Mouse (Mus musculus): ENCODE data around the gene Eea1. TPM values are rescaled to one million over a fixed set of nuclear protein-coding genes. Genes with fewer than 3 reads are reported as not detected.
"Not testable (repeated sequence)": the region's sequence is repeated elsewhere in the genome, so short reads cannot be mapped to it uniquely, and the experiment has no call there.

The Eea1 gene
- polyA plus RNA-seq, 1 experiment from 2014 or later = 19.2 TPM

DNA sequence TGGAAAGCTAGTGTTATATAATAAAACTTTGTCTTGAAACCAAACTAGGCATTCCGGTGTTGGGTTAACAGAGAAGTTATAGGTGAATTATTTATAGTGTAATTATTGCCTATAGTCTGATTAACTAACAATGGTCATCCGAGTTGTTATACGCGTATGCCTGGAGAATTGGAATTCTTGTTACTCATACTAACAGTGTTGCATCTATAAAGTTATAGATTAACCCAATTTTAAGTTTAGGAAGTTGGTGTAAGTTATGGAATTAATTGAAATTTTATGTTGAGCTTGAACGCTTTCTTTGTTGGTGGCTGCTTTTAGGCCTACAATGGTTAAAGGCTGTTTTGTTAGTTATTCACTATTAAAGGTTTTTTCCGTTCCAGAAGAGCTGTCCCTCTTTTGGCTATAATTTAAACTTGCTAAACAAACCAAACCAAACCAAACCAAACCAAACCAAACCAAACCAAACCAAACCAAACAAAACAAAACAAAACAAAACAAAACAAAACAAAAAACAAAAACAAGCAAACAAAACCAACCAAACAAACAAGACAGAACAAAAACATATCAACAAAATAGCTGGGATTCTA, 137.1 kb downstream of the Eea1 start:
- 90% methylated on average over 6 of the region's 6 CpGs for WGBS
- not testable (repeated sequence) for H3K27ac ChIP-seq; H3K9me3 ChIP-seq; H3K4me3 ChIP-seq (replicated peaks); H3K9ac ChIP-seq (replicated peaks); H3K36me3 ChIP-seq; H3K27me3 ChIP-seq; H3K4me1 ChIP-seq (replicated peaks); H3K4me2 ChIP-seq (replicated peaks)
- ATAC-seq = peak; percentile 100

DNA sequence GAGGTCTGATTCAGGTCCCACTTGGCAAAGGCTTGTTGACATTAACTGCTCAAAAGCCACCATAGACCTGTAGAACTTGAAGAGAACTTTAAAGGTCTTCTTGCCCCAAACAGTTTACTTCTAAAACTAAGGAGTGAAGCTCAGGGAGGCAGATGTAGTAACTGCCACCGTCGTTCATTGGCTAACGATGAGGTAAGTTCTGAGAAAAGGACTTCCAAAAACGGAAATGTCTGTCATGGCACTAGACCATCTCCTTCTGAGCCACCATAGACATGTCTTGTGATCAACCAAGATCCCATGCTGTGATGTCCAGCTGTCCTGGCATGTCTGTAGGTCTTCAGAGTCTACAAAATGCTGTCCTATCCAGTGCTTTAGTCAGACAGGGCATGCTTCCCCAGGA, 139.4 kb downstream of the Eea1 start:
- Histone ChIP-seq H3K4me2 (replicated peaks) (no peak overlapping the region), H3K27me3 (no peaks in the 10 kb centered on the region), H3K4me3 (replicated peaks) (no peak overlapping the region), H3K9me3 (no peaks in the 10 kb centered on the region), H3K27ac (no peak overlapping the region), H3K36me3 (no peaks in the 10 kb centered on the region), H3K4me1 (replicated peaks) (peaks cover 7% of the 10 kb centered on the region), H3K9ac (replicated peaks) (no peak overlapping the region)
- no peak for ATAC-seq
- WGBS = 93% methylated on average over 4 of the region's 4 CpGs

DNA sequence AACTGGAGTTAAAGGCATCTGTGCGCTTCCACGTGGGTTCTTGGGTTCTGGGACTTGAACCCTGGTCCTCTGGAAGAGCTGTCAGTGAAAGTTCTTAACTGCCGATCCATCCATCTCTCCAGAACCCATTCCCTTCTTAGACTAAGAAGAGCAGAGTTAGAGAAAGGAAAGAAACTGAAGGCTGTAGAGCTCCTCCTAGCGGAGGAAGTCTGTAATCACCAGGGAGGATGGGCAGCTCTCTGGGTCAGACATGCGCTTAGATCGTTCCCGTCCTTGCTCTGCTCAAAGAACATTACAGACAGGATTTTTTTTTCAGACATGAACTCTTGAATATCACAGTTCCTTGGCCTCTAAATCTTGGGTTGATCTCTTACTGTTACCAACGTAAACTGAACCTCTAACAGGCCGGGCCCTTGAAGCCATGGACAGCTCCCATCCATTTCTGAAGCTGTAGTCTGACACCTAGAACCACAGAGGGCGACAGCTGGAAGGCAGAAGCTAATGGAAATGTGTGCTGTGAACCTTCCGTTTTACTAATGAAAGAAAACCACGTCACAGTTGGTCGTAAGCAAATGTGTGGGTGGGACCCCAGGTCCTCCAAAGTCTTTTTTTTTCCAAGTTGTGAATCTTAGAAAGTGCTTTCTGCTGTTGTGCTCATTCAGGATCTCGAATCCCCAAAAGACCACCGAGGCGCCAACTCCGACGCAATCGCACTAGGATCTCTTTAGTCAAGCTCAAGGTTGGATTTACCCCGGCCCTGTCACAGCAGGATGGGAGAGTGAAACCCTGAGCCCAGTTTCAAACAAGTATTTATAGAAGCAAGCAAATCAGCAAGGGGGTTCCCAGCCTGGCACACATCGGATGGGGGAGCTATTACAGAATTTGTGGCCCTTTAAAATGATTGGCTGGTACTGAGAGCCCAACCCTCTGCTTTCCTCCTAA, 140.3 kb downstream of the Eea1 start:
- Histone ChIP-seq H3K4me3 (replicated peaks) (no peak overlapping the region), H3K27ac (no peak overlapping the region), H3K27me3 (no peaks in the 10 kb centered on the region), H3K4me2 (replicated peaks) (no peak overlapping the region), H3K4me1 (replicated peaks) (peaks cover 7% of the 10 kb centered on the region), H3K36me3 (no peaks in the 10 kb centered on the region), H3K9me3 (no peaks in the 10 kb centered on the region), H3K9ac (replicated peaks) (no peak overlapping the region)
- 68% methylated on average over 21 of the region's 21 CpGs for WGBS
- no peak for ATAC-seq

DNA sequence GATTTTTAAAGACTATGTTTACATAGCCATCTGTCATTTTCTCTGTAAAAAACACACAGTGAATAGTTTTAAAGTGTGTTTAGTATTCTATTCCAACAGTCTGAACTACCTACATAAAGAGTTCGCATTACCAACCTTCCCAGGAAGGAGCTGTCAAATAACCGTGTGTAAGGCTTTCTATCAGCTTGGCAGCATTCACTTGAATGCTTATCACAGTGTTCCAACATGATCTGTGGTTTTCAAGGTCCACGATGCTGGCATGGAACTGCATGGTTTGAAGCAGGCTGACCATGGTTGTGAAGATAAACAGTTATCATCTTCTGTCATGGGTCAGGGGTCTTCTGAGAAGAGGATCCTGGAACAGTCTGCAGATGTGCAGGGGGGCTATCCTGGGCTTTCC, 141.8 kb downstream of the Eea1 start:
- Histone ChIP-seq H3K36me3 (no peaks in the 10 kb centered on the region), H3K4me1 (replicated peaks) (no peaks in the 10 kb centered on the region), H3K27ac (no peak overlapping the region), H3K27me3 (no peaks in the 10 kb centered on the region), H3K4me3 (replicated peaks) (no peak overlapping the region), H3K9me3 (no peaks in the 10 kb centered on the region), H3K4me2 (replicated peaks) (no peak overlapping the region), H3K9ac (replicated peaks) (no peak overlapping the region)
- 90% methylated on average over 3 of the region's 3 CpGs for WGBS
- ATAC-seq = no peak

DNA sequence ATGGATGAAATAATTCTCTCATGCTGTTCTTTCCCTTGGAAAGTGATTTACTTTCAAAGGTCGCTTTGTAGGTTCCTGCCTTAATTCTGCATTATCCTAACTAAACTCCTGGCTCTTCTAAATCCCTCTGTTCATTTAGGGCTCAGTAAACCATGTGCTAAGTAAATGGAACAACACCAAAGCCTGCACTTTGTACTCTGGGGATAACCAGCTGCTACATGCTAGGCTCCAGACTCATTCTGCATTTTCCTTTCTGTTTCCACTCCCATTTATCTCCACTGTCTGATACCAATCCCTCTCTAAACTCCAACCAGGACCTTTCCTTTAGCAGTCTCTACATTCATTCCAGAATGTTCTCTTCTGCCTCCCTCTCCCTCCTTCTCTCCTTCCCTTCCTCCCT, 149.3 kb downstream of the Eea1 start:
- Histone ChIP-seq H3K27ac (no peak overlapping the region), H3K36me3 (no peaks in the 10 kb centered on the region), H3K9me3 (no peaks in the 10 kb centered on the region), H3K27me3 (no peaks in the 10 kb centered on the region), H3K4me1 (replicated peaks) (0 out of 2 replicates have a peak, but pooled peaks cover 8% of the 10 kb centered on the region), H3K9ac (replicated peaks) (no peak overlapping the region), H3K4me3 (replicated peaks) (no peak overlapping the region), H3K4me2 (replicated peaks) (no peak overlapping the region)
- WGBS = 17% methylated on average over 1 of the region's 1 CpGs
- 0 out of 2 replicates have a peak, but pooled peaks have one; percentile 53 for ATAC-seq

DNA sequence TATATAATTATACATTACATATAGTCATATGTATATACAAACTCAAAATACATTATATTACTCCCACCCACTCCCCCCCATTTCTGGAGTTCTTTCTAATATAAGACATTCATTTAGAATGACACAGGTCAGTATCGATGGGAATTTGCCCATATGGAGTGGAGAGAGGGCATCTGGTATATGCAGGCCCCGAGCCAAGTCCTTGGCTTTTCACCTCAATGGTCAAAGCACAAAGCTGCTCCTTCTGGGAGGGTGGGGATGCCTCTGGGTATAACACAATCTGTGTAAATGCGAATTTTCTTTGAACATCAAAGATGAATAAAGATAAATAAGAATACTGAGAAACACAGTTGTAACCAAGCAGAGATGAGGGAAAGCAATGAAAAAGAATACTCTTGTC, 149.9 kb downstream of the Eea1 start:
- 59% methylated on average over 3 of the region's 3 CpGs for WGBS
- no peak for ATAC-seq
- H3K27ac ChIP-seq = no peak overlapping the region

DNA sequence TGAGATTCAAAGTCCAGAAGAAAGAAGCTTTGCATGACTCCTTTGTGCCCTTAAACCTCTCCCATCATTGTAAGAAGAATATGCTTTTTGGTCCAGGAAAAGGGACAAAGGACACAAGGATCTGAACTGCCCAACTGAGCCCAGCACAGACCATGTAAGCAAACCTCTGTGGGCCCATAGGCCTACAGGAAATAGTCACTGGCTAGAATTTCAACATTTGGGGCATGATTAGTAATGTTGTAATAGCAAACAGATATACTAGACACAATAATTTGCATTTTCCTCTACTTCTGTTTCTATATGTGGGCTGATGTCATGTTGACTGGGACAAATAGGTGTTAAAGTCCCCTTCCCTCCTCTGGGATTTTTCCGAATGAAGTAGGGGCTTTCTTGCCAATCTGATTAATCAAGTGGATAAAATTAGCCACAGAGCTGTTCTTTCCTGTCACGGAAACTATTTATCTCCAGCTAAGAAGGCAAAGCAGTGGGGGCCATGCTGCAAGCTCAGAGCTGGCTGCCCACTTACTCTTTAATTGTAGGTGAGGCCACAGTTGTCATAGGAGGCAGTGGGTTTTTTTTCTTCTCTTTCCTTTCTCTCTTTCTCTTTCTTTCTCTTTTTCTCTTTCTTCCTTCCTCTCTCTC, 153.6 kb downstream of the Eea1 start:
- WGBS = 34% methylated on average over 2 of the region's 2 CpGs
- Histone ChIP-seq H3K4me2 (replicated peaks) (no peak overlapping the region), H3K9ac (replicated peaks) (no peak overlapping the region), H3K4me1 (replicated peaks) (0 out of 2 replicates have a peak, but pooled peaks cover 8% of the 10 kb centered on the region), H3K36me3 (no peaks in the 10 kb centered on the region), H3K27me3 (0 out of 2 replicates have a peak, but pooled peaks cover 4% of the 10 kb centered on the region), H3K4me3 (replicated peaks) (no peak overlapping the region), H3K27ac (no peak overlapping the region), H3K9me3 (no peaks in the 10 kb centered on the region)
- ATAC-seq = no peak

More for the DNA sequence above, 149.9 kb downstream of the Eea1 start:
- Histone ChIP-seq H3K4me3 (replicated peaks) (no peak overlapping the region), H3K9ac (replicated peaks) (no peak overlapping the region), H3K4me1 (replicated peaks) (0 out of 2 replicates have a peak, but pooled peaks cover 8% of the 10 kb centered on the region), H3K27me3 (no peaks in the 10 kb centered on the region), H3K9me3 (no peaks in the 10 kb centered on the region), H3K36me3 (no peaks in the 10 kb centered on the region), H3K4me2 (replicated peaks) (no peak overlapping the region)

DNA sequence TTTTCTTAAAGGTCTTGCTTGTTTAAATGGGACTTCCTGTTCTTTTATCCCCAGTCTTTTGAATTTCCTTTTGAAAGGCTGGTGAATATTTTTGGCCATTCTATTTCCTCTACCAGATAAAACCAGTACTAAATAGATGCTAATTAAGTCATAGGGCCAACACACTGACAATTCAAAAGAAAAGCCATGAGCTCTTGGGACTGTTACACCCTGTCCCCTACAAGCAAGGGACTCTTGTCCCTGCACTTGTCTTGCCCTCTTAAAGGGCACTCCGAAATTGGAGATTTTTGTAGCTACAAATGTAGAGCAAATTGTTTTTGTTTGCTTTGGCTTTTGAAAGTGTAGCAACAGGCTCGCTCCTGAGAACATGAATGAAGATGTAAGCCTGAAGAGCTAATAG, 154.1 kb downstream of the Eea1 start:
- 56% methylated on average over 2 of the region's 2 CpGs for WGBS
- Histone ChIP-seq H3K27me3 (0 out of 2 replicates have a peak, but pooled peaks cover 4% of the 10 kb centered on the region), H3K9ac (replicated peaks) (no peak overlapping the region), H3K9me3 (no peaks in the 10 kb centered on the region), H3K4me3 (replicated peaks) (no peak overlapping the region), H3K27ac (no peak overlapping the region), H3K4me1 (replicated peaks) (0 out of 2 replicates have a peak, but pooled peaks cover 5% of the 10 kb centered on the region), H3K4me2 (replicated peaks) (no peak overlapping the region), H3K36me3 (no peaks in the 10 kb centered on the region)
- ATAC-seq = no peak

Other genes starting within 250 kb of the Eea1 start
- not detected in 2 replicates for gene Gm33543, start 97.7 kb upstream of the Eea1 start, polyA plus RNA-seq (2015; fragmentation: Nextera tagmentation; extraction: Ambion mirVana)
- not detected in 2 replicates for gene Gm5426, start 196.0 kb downstream of the Eea1 start, polyA plus RNA-seq (2015; fragmentation: Nextera tagmentation; extraction: Ambion mirVana)

Data from midbrain, embryonic 13.5 days (tissue).